Mouse (Mus musculus): ENCODE results near the gene Pacs2.

Pacs2 gene

DNA sequence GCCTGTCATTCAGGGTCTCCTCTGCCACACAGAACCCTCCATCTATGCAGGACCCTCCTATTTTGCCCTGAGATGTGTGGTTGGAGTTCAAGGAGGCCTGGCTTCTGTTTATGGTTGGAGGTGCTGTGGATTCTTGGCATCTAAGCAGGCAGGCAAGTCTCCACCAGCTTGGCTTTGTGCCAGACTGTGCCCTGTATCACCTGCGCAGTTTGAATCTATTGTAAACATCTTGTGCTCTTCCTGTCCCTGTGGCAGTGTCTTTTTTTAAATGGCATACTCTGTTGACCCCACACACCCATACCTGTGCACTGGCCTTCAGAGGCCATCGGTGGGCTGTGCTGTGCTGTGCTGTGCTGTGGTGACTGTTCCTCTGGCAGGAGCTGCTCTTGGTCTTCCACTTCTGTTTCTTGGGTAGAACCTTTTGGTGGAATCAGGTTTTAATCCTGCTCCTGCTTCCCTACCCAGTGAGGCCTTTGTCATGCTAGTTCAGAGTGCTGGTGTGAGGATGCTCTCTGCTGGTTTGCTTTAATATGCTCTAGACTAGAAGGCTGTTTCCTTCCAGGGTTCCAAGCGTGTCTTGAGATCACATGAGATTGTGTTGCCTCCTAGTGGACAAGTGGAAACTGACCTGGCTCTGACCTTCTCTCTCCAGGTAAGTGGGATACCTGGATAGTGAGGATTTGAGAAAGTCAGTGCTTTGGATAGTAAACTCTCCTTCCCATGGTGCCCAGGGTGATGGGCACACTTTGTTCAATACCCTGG lies 30.8 kb downstream of the Pacs2 start:
- peak; percentile 64 for DNase-seq (ENCODE audit: low spot score)

DNA sequence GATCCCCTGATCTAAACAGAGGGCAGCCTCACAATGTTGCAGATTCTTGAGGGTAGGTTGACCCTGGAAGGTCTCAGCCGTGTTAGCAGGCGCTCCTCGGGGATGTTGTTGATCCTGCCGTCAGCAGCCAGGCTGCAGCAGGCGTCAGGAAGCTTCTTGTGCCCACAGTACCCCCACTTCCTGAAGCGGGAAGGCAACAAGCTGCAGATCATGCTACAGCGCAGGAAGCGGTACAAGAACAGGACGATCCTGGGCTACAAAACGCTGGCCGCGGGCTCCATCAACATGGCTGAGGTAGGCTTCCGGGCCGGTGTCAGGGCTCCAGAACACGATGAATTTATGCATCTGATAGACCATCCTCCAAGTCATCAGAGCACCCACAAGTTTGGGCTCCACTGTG lies 32.6 kb downstream of the Pacs2 start:
- DNase-seq (ENCODE audit: low spot score): no peak

DNA sequence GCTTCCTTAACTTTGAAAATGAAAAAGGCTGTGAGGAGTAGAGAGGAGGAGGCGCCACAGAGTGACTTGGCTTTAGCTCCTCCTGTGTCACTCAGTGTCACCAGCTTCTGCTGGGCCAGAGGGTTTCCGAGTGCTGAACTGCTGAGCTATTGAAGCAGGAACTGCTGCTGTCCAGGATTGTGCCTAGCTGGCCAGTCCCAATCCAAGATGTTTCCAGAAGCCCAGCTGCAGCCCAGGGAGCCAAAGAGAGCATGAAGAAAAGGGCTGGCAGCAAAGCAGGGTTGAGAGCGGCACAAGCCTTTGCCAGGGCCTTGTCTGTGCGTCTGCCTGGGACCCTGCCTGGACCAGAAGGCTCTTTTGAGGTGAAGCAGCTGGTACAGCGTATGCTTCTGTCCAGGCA lies 33.8 kb downstream of the Pacs2 start:
- DNase-seq (ENCODE audit: low spot score): no peak

GRCm38 (mm10) chr12:113049836-113050235 lies 35.5 kb downstream of the Pacs2 start:
- no peak for DNase-seq (ENCODE audit: low spot score)

DNA sequence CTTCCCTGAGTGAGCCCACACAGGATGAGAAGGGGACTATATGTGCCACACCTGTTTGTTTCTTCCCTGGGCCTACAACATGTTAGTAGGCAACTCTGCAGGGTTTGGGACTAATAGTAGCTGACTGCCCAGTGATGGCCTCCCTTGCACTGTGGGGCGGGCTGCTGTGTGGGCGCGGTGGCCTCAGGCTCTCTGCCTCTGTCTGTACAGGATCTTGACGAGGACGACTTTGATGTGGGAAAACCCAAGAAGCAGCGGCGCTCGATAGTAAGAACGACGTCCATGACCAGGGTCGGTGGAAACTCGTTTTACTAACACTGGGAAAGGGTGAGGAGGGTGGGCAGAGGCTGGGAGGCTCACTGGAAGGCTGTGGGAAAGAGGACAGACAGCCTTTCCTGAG lies 36.4 kb downstream of the Pacs2 start:
- DNase-seq (ENCODE audit: low spot score): no peak

DNA sequence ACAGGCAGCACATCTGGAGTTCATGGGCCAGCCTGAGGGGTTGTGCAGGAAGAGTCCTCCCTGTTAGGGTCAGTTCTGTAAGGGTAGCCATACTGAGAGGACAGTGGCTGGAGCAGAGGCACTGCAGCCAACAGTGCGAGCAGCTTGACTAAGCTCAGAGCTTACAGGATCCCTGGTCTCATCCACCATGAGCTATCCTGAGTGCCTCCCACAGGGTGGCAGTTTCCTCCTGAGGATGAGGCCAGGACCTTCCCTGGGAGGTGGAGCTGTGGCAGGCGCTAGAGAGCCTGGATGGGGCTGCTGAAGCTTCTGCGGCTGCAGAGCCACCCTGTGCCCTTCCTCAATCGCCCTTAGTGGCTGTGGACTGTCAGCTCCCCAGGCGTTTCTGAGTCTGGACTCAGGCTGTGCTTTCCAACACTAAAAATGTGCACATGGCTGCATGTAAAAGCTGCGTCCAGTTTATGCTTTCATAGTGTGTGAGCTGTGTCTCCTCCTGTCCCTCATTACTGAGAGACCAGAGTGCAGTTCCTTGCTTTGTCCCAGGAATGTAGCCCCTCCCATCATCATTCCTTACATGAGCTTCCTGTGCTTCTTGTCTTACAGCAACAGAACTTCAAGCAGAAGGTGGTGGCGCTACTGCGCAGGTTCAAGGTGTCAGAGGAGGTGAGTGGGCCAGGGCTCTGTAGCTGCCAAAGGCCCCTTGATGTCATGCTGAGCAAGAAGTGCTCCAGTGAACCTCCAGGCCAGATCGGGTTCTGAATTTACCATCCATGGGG lies 37.5 kb downstream of the Pacs2 start:
- DNase-seq (ENCODE audit: low spot score): no peak

DNA sequence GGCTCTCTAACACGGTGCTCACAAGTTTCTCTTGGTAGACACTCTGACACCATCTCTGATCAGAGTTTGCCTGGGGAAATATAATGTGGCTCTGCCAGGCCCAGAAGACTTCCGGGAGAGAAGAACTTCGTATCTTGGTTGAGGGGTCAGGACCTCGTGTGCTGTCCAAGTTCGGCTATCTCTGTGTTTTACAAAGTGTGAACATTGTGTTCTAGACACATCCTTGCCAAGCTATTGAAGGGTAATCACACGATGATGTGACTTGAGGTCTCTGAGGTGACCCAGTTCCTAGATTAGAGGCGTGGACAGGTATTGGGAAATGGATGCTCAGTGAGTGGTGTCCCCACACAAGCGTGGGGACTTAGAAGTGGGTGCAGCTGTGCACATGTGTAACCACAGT lies 41.8 kb downstream of the Pacs2 start:
- no peak for DNase-seq (ENCODE audit: low spot score)

- DNase-seq (ENCODE audit: low spot score): no peak
Observed at GRCm38 (mm10) chr12:113060178-113060577, 45.9 kb downstream of the Pacs2 start.

GRCm38 (mm10) chr12:113061606-113062005 lies 47.3 kb downstream of the Pacs2 start:
- DNase-seq (ENCODE audit: low spot score): no peak

GRCm38 (mm10) chr12:113062201-113062600 lies 47.9 kb downstream of the Pacs2 start:
- no peak for DNase-seq (ENCODE audit: low spot score)

- no peak for DNase-seq (ENCODE audit: low spot score)
Observed at GRCm38 (mm10) chr12:113063700-113064099, 49.4 kb downstream of the Pacs2 start.

GRCm38 (mm10) chr12:113068002-113068401 lies 53.7 kb downstream of the Pacs2 start:
- DNase-seq (ENCODE audit: low spot score): no peak

GRCm38 (mm10) chr12:113069389-113069788 lies 55.1 kb downstream of the Pacs2 start:
- DNase-seq (ENCODE audit: low spot score): no peak

GRCm38 (mm10) chr12:113071321-113071720 lies 57.0 kb downstream of the Pacs2 start:
- DNase-seq (ENCODE audit: low spot score): no peak

GRCm38 (mm10) chr12:113071827-113072226 lies 57.5 kb downstream of the Pacs2 start:
- DNase-seq (ENCODE audit: low spot score): no peak

- peak; percentile 15 for DNase-seq (ENCODE audit: low spot score)
Observed at GRCm38 (mm10) chr12:113073420-113074328, 59.4 kb downstream of the Pacs2 start.

DNA sequence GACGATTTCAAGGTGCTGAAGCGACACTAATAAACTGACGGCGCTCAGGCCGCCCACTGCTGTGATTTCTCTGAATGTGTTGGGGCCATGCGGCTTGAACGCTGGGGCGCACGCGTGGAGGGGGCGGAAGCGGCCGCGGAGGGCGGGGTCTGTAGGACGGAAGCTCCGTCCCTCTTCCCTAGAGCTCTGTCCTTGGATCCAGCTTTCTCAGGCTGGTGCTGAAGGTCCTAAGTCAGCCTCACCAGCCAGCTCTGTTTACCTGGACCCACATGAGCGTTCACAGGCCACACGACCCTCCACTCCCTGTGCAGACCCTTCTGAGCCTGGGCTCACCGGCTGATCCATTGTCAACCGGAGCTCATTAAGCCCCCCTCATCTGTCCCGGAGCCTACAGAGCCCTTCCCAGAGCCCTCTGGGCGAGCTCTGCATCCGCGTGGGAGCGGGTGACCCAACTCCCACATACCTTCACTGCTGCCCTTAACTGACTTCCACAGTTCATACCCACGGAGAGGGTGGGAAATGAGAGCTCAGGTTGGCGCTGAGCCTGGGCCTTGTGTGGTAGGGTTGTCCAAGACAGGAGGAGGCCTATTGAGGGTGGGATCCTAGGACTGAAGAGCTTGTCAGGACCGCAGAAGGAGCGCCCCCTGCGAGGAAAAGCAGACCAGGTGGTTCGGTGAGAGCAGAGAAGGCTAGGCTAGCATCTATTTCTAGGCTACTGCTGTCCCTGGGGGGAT lies 60.2 kb downstream of the Pacs2 start, which contains the start of gene Tex22:
Tex22 (plus strand) TSS at position 174 of the 734 bp plus-strand sequence.
- DNase-seq (ENCODE audit: low spot score): peak; percentile 79

GRCm38 (mm10) chr12:113075063-113075454 lies 60.8 kb downstream of the Pacs2 start:
- DNase-seq (ENCODE audit: low spot score): peak; percentile 84

GRCm38 (mm10) chr12:113075486-113075885 lies 61.2 kb downstream of the Pacs2 start:
- DNase-seq (ENCODE audit: low spot score): no peak

DNA sequence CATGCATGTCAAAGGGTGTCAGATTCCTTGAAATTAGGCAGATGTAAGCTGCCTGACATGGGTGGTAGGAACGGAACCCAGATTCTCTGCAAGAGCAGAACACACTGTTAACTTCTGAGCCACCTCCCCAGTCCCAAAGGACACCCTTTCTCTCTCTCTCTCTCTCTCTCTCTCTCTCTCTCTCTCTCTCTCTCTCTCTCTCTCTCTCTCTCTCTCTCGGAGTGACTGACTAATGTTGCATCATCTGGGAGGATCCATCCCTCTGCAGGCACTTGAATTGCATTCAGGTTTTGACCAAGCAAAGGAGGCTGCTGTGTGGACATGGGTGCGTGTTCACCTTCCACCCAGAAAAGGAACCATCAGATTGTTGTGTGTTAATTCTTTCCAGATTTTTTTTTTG lies 73.0 kb downstream of the Pacs2 start:
- DNase-seq (ENCODE audit: low spot score): peak; percentile 16

- DNase-seq (ENCODE audit: low spot score): no peak
Observed at GRCm38 (mm10) chr12:113088026-113088425, 73.7 kb downstream of the Pacs2 start.

DNA sequence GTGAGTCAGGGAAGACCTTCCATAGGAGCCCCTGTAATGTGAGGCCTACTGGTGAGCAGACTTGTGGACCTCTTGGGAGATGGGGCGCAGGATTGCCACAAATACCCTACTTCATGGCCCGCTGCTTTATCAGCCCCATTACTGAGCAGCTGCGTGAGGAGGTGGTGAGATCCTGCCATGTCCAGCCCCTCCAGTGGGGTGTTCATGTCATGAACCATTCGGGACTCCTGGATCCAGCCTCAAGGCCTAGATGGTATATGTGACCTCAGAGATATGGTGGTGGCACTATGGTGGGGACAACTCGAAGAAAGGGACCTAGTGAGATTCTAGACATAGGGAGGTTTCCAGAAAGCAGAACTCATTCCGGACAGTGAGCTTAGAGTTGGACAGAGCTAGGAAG lies 74.8 kb downstream of the Pacs2 start:
- DNase-seq (ENCODE audit: low spot score): no peak
